Mouse (Mus musculus) gastrocnemius, postnatal 4 days (tissue): Measurements from ENCODE around the gene Ccdc149. TPM values are rescaled to one million over a fixed set of nuclear protein-coding genes. Genes with fewer than 3 reads are reported as not detected.

ENCODE experiments used
- DNase-seq, 2 experiments: peaks; one replicate each; pipeline ENCODE4 v3.0.0; 2021 to 2022; ENCODE audit warnings: low spot score in 2 of 2, mixed read lengths in 2 of 2
- total RNA-seq, 2 experiments: library from RNA; stranded (reverse); gene quantifications; 2 replicates each; pipeline ENCODE4 v1.2.3; 2021

Gene Ccdc149
- total RNA-seq, 2 experiments from 2014 or later, result 4.4 to 4.6 TPM

- no peak for DNase-seq
Observed at GRCm38 (mm10) chr5:52383748-52384147, 87.6 kb downstream of the Ccdc149 start.

GRCm38 (mm10) chr5:52382837-52383236, 88.5 kb downstream of the Ccdc149 start:
- no peak for DNase-seq

GRCm38 (mm10) chr5:52375847-52376246, 95.5 kb downstream of the Ccdc149 start:
- no peak for DNase-seq

DNA sequence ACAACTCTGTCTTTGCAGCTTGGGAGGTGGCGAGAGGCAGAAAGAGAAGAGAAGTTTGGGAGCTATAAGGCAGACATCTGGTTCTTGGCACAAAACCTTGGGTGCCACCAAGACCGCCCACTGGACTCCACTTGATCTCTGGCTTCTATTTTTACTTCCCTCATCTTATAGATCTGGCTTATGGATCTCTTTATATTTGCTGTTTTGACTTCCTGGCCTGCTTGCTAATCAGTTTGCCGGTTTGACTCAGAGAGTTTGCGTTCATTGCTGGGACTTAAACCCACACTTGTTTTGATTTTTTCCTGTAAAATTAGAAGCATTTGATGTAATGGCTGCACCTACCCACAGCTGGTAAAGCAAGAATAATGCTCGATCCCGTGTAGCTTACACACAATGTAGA, 100.4 kb downstream of the Ccdc149 start:
- DNase-seq, result no peak

- DNase-seq, result no peak
Observed at GRCm38 (mm10) chr5:52367866-52368840, 103.2 kb downstream of the Ccdc149 start.

DNA sequence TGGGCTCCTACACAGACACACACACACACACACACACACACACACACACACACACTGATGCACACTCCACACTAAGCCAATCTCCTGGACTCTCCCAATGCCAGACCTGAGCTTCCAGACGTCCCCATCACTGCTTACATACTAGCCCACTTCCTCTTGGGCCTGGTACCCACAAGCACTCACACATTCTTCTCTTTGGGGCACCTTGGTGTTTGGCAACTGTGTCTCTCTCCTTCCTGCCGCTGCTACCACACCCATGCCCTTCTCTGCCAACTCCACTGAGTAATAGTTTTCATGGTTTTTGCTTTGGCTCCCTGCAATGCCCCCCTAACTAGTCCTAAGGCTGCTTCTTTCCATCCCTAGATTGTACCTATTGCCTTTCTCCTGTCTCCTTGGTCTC, 104.7 kb downstream of the Ccdc149 start:
- no peak for DNase-seq

- DNase-seq, result no peak
Observed at GRCm38 (mm10) chr5:52365930-52366329, 105.4 kb downstream of the Ccdc149 start.

DNA sequence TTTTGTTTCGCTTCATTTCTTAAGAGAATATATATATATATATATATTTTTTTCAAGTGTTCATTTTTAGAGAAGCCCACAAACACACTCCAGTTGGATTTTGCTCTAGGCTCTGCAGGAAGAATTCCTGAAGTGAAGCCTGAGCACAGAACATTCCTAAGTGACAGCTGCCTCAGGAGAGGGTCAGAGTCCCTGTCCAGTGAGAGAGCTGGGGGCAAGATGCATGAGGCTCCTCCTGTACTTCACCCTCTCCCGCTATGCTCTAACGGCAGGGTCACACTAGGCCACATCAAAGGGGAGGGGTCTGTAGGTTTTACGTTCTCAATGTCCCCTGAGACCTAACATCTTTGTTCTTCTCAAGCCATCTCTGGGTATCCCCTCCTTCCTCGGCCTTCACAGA, 106.8 kb downstream of the Ccdc149 start:
- DNase-seq, result no peak

DNA sequence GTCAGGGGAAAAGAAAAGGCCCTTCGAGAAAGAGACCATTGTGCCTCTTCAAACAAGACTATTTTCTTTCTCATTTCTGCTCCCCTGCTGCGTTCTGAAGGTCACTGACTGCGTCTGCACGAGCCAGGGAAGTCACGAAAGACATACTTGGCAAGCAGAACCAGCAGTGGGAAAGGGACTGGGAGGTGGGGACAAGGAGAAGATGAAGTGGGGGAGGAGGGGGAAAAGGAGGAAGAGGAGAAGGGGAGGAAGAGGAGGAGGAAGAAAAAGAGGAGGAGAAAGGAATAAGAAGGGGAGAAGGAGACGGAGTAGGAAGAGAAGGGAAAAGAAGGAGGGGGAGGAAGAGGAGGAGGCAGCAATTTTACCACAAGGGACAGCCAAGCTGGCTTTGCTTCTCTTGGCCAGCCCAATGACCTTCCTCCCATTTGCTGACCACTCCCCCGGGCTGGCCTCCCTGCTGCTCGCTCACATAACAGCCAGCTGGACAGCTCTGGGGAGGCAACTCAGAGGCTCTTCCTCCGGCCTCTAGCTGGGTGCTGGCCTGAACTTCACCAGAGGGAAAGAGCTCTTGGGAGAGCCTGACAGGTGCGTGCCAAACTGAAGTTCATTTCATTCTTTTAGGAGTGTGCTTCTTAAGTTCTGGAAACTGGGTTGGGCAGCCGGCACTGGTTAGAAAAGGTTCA, 107.7 kb downstream of the Ccdc149 start, which contains the start of gene Sod3:
Gene Sod3 (plus strand): TSS at position 324 of the 683 bp plus-strand sequence.
- DNase-seq, result peak; percentile 39 to 63

DNA sequence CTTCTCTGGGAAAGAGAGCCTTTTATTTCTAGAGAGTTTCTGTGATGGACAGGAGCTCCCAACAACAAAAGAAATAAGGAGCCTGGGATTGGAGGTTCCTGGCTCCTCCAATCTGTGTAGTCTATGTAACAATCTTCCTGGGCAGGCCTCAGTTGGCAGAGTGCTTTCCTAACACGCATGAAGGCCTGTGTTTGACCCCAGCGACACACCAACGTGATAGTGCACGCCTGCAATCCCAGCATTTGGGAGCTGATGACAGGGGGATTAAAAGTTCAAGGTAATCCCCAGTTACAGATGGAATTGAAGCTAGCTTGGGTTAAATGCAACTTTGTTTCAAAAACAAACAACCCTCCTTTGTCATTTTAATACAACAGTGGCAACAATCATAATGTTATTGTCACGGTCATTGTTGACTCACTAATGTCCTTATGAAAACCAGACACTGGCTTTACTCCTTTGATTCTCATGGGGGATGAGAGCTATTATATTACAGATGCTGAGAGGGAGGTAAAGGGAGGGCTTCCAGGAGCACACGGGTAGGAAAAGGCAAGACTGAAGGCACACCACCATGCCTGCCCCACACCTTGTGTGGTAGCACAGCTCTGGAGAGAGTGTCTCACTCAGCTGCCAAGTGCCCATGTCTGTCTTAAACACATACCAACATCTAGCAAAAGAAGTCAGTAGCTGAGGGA, 108.4 kb downstream of the Ccdc149 start:
- no peak for DNase-seq

DNA sequence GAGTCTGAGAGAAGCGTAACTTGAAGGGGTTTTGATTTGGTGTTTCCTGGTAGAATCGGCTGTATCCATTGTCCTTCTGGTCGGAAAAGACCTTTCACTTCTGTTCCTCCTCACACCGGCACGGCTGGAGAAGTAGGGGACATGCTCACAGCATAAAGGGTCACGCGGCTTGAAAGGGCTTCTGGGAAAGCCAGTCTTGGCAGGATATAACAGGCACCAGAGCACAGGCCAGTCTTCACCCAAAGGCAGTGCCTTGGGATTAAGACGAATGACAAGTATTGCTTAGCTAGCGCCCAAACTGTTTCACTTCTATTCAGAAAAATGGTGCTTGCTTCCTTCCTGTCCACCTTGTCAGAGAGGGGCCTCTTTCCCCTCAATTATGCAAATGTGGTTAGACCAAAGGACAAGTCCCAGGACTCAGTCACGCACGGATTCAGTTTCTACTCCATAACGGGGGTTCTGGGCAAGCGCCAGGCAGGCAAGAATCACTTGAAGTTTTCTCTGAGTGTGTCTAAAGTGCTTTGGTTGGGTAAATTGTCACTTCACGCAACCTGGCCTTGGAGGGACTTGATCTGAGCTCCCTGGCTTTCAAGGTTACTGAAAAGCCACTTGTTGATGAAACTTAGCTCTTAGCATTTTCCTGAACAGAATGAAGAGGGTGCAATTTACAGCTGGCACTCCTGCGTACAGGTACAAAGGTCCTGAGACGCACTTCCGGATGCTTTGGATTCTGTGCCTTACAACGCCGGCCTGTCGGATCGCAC, 110.9 kb downstream of the Ccdc149 start:
- no peak for DNase-seq

GRCm38 (mm10) chr5:52358120-52358519, 113.2 kb downstream of the Ccdc149 start:
- no peak for DNase-seq

DNA sequence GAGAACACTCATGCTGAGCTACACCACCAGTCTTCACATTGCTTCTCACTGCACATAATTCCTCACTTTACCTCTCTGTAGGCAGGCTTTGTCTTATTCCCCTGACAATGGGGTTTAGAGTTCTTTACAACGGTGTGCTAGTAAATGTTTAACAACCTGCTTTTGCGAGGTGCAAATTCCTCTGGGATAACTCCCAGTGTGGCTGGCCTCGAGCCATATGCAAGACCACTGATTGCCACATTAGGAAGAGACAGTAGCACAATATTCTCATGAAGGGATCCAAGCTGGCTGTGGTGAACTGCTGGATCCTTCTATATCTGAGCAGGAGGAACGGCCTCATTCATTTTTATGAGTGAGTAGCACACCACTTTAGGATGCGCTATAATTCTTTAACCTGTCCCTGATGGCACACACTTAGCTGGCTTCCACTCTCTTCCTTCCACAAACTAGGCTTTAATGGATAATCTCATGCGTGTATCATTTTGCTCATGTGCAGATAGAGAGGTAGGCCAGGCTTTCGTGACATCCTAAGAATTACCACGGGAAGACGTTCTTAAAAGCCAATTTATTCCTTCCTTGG, 114.1 kb downstream of the Ccdc149 start:
- no peak for DNase-seq

DNA sequence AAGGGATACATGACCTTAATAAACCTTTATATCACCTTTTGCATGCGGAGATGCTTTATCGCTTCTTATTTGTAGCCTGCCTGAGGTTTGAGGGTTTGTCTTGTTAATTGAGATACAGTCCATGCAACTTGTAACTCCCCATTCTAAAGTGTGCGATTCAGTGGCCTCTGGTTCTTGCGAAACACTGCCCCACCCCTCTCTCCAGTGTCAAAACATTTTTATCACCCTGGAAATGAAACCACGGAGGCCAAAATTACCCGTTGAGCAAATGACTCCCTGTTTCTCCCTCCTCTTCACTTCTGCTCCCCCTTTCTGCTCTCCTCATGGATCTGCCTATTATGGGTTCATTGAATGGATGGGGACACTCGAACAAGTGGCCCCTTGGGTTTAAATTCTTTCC, 115.7 kb downstream of the Ccdc149 start:
- no peak for DNase-seq

DNA sequence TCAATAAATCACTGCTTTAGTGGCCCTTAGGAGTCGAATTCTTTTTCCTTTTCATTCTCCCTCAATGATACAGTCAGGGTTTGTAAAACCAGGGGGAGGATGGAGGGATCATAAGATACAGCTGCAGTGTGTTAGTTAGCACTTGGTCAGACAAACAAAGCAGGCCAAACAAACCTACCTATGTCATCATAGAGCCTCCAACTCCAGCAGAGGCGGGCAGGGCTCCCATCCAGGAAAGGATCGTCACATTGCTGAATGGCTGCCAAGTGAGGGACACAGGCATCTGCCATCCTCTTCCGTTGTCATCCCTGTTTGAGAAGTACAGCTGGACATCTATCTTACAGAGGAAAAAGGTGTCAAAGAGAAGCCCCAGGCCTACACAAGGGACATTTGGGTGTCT, 116.9 kb downstream of the Ccdc149 start:
- DNase-seq, result peak in 1 of 2 experiments; percentile 5

DNA sequence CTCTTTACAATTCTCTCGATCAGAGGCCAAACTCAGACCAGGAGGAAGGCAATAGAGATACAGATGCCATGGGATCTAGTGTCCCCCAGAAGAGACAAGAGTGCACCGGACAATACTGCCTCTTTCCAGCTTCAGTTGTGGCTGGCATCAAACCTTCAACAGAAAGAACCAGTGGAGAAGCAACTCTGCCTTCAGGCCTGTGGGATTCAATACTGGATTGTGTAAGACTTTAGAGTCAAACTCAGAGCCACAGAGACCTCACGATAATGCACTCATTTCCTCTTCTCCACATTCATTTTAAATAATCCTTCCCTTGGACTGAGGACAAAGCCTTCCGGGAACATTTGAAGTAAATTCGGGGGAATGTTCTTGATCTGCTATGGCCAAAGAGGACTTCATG, 118.6 kb downstream of the Ccdc149 start:
- DNase-seq, result no peak

DNA sequence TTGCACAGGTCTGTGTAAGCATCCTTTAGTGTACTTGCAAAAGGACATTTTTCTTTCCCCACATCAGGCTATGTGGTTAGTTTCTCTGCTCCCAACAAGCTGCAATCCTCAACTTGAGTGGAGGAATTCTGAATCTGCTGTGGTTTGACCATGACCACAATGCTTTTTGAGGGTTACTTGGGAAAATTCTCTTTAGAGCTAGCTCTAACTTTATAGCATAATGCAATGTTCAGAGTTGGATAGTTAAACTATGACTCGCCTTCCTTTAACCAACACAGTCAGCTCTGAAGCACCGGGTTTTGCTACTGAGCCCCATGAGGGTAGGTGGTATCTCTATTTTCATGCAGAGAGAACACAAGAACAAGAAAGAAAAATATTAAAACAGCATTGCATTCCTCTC, 119.8 kb downstream of the Ccdc149 start:
- DNase-seq, result no peak

DNA sequence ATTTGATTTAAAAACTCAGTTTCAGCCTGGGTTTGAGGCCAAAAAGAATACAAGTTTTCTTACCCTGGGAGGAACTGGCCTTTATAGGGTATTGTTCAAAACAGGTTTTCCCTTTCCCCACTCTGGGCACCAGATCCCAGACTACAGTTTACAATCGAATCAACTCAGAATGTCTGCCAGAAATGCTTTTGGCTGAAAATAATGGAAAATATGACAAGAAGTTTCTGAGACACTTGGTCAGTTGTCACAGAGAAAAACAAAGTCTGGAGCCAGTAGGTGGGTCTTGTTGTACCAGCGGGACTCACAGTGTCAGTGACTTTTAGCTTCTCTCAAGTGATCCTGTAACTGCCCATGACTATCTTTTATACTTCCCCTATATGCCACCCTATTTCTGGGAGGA, 120.9 kb downstream of the Ccdc149 start:
- no peak for DNase-seq

GRCm38 (mm10) chr5:52346890-52347289, 124.4 kb downstream of the Ccdc149 start:
- no peak for DNase-seq

DNA sequence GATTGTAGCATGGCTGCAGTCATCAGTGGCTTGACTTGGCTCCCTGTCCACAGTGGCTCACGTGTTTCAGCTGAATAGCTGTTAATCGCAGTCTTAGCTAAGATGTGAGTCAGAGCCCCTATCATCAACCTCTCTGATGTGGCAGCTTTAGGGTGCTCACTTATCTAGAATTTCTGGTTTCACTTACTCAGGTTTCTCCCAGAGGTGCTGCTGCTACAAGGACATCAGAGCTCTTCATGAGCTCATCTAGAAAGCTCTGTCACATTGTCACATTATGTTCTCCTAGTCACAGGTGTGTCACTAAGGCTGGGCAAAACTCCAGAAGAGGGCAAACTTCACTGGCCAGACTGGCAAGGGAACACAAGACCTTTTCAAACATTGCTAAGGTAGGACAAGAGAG, 132.2 kb downstream of the Ccdc149 start:
- no peak for DNase-seq

DNA sequence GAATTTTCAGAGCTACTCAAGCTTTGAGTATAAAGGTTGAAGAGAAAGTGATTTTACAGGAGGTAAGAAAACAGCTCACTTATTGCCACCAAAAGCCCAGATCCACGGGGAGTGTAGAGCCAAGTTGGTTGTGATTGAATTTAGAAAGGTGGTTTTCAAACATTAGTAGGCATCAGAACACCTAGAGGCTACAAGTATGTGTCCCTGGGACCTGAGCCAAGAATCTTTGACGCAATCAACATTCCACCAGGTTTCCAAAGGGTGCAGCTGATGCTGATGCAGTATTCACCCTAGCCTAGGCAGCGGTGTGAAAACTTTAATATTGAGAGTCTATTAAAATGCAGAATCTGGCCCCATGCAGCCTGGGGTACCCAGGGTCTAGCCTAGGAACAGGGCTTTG, 135.7 kb downstream of the Ccdc149 start:
- no peak for DNase-seq
